Mouse (Mus musculus) forebrain, postnatal 0 days (tissue): ENCODE measurements around the gene Rad51b. TPM values are rescaled to one million over a fixed set of nuclear protein-coding genes. Genes with fewer than 3 reads are reported as not detected.

Experiments used
- ATAC-seq: fragments of 200-750 bp; cut with Nextera tagmentation; 2 replicates; pipeline ENCODE4 v1.8.0; 2017; ENCODE audit warnings: mild to moderate bottlenecking, moderate library complexity
- DNase-seq: peaks from one replicate; pipeline ENCODE4 v3.0.0-alpha.2; 2015
- H3K27ac ChIP-seq: fragments of 300-500 bp; sonication (generic); 2 replicates; pipeline ENCODE4 v1.5.1; 2014; ENCODE audit warnings: low read depth, mild to moderate bottlenecking, antibody characterized with exemption, low read length, moderate library complexity, mixed read lengths
- H3K27me3 ChIP-seq: fragments of 300-500 bp; sonication (generic); 2 replicates; pipeline ENCODE4 v1.6.1; 2014; ENCODE audit warnings: mild to moderate bottlenecking, low read length, mixed read lengths; ENCODE audit not compliant: insufficient read depth
- H3K36me3 ChIP-seq: fragments of 300-500 bp; sonication (generic); 2 replicates; pipeline ENCODE4 v1.6.1; 2014; ENCODE audit warnings: mild to moderate bottlenecking, moderate library complexity; ENCODE audit not compliant: insufficient read depth
- H3K4me1 ChIP-seq: fragments of 300-500 bp; sonication (generic); 2 replicates; pipeline ENCODE4 v1.6.1; 2014; ENCODE audit warnings: antibody characterized with exemption; ENCODE audit not compliant: insufficient read depth
- H3K4me2 ChIP-seq: fragments of 300-500 bp; sonication (generic); 2 replicates; pipeline ENCODE4 v1.6.1; 2014; ENCODE audit warnings: low read depth, mild to moderate bottlenecking, moderate library complexity
- H3K4me3 ChIP-seq: fragments of 300-500 bp; sonication (generic); 2 replicates; pipeline ENCODE4 v1.5.1; 2014; ENCODE audit warnings: low read depth, low read length, mixed read lengths
- H3K9ac ChIP-seq: fragments of 300-500 bp; sonication (generic); 2 replicates; pipeline ENCODE4 v1.6.1; 2014; ENCODE audit warnings: mild to moderate bottlenecking
- H3K9me3 ChIP-seq: fragments of 300-500 bp; sonication (generic); 2 replicates; pipeline ENCODE4 v1.6.1; 2016; ENCODE audit warnings: low read length
- CTCF ChIP-seq: sonication (generic); IDR thresholded peaks from 2 replicates; pipeline ENCODE4 v1.5.1; 2016; ENCODE audit warnings: antibody characterized with exemption, control low read depth, low read depth
- WGBS: fragments of 180-500 bp; shearing (Covaris S2); extraction: QIAGEN DNeasy Blood & Tissue Kit; methylation state at CpG from one replicate; pipeline ENCODE4 v1.1.7; 2014; 5-methylcytosine and 5-hydroxymethylcytosine counted together
- polyA plus RNA-seq: library from polyadenylated mRNA; unstranded; fragments of >200 nt; fragmentation: Nextera tagmentation; extraction: Ambion mirVana; gene quantifications from 2 replicates; pipeline ENCODE4 v1.2.1, GENCODE M21; 2015
- total RNA-seq: library from RNA; depleted of rRNA; stranded (reverse); fragments of >200 nt; gene quantifications from 2 replicates; pipeline ENCODE4 v1.2.3, GENCODE M21; 2014

Gene Rad51b
- total and polyA plus RNA-seq, 2 experiments from 2014 or later: 0.62 to 1.1 TPM

- DNase-seq (no peak), ATAC-seq (no peak; the same call in 1 of the 2 replicates)
- no peak overlapping the region for H3K9ac ChIP-seq
- no peaks in the 10 kb centered on the region for H3K36me3 ChIP-seq
- H3K9me3 ChIP-seq: no peaks in the 10 kb centered on the region
- peaks cover 4% of the 10 kb centered on the region for H3K4me1 ChIP-seq
- H3K4me3 ChIP-seq: no peak overlapping the region
- 63% methylated on average over 1 of the region's 1 CpGs for WGBS
- no peak for TF ChIP-seq CTCF
- H3K27ac ChIP-seq: no peak overlapping the region
- no peak overlapping the region for H3K4me2 ChIP-seq
- no peaks in the 10 kb centered on the region for H3K27me3 ChIP-seq
Observed at GRCm38 (mm10) chr12:79498326-79498725, 201.2 kb downstream of the Rad51b start.

- no peak for TF ChIP-seq CTCF
- H3K4me3 ChIP-seq: no peak overlapping the region
- H3K9ac ChIP-seq: no peak overlapping the region
- no peak for DNase-seq
- no peak overlapping the region for H3K4me2 ChIP-seq
- H3K4me1 ChIP-seq: peaks cover 4% of the 10 kb centered on the region
- H3K27me3 ChIP-seq: no peaks in the 10 kb centered on the region
- H3K9me3 ChIP-seq: no peaks in the 10 kb centered on the region
- ATAC-seq: no peak
- H3K36me3 ChIP-seq: no peaks in the 10 kb centered on the region
- 90% methylated on average over 5 of the region's 5 CpGs for WGBS
- no peak overlapping the region for H3K27ac ChIP-seq
Observed at GRCm38 (mm10) chr12:79499809-79500208, 202.7 kb downstream of the Rad51b start.

- 68% methylated on average over 3 of the region's 3 CpGs for whole genome bisulfite sequencing
- no peak for DNase-seq
- Histone ChIP-seq H3K36me3 (no peaks in the 10 kb centered on the region), H3K27me3 (no peaks in the 10 kb centered on the region), H3K9me3 (no peaks in the 10 kb centered on the region), H3K4me3 (no peak overlapping the region), H3K4me2 (no peak overlapping the region), H3K27ac (no peak overlapping the region), H3K9ac (no peak overlapping the region), H3K4me1 (peaks cover 4% of the 10 kb centered on the region)
- ATAC-seq: no peak
- no peak for TF ChIP-seq CTCF
Observed at GRCm38 (mm10) chr12:79501877-79502276, 204.8 kb downstream of the Rad51b start.

- Histone ChIP-seq H3K36me3 (no peaks in the 10 kb centered on the region), H3K27ac (no peak overlapping the region), H3K4me2 (no peak overlapping the region), H3K9ac (no peak overlapping the region), H3K27me3 (no peaks in the 10 kb centered on the region), H3K4me3 (no peak overlapping the region), H3K9me3 (no peaks in the 10 kb centered on the region), H3K4me1 (peaks cover 9% of the 10 kb centered on the region)
- 65% methylated on average over 11 of the region's 11 CpGs for WGBS
- DNase-seq (peak; percentile 39), ATAC-seq (peak; percentile 44)
- no peak for TF ChIP-seq CTCF
Observed at GRCm38 (mm10) chr12:79502862-79503581, 205.9 kb downstream of the Rad51b start.

DNA sequence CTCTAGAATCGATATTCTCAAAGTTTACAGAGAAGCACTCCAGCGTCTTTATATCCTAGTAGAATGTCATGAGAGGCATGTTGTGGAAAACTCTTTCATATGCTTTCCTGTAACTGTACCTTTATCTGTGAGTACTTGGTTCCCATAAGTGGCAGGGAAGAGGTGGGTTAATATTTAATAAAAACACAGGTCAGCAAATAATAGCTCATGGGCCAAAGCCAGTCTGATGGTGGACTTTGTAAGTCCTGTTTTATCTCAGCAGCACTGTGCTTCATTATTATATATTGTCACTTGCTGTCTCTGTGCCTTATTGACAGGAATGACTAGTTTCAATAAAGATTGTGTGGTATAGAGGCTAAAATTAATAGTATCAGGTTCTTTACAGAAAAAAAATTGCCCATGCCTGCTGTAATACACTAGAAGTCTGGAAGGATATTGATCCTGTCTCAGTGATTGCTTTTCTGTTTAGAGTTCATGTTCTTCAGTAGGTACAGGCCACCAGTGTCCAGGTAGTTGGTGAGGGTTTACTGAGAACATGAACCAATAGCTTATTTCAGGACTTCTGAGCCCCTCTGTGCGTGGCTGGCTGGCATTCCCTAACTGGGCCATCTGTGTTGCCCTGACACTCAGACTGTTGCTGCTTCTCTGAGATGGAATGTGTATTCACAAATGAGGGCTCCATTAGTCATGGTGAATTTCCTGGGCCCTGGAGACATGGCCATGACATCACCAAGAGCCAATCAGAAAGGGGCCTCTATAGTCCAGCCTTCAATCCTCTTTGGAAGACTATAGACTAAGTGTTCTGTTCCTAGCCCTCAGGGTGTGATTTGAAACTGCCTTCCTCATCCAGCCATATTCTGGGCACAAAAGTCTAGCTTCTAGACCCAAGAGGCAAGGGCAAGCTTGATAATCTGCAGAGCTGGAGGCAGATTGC is 206.8 kb downstream of the Rad51b start:
- Histone ChIP-seq H3K27ac (no peak overlapping the region), H3K4me3 (no peak overlapping the region), H3K4me2 (no peak overlapping the region), H3K27me3 (no peaks in the 10 kb centered on the region), H3K9ac (no peak overlapping the region), H3K9me3 (no peaks in the 10 kb centered on the region), H3K36me3 (no peaks in the 10 kb centered on the region), H3K4me1 (peaks cover 9% of the 10 kb centered on the region)
- peak; percentile 82 for ATAC-seq
- DNase-seq: peak; percentile 63
- TF ChIP-seq CTCF: no peak
- WGBS: 69% methylated on average over 3 of the region's 3 CpGs

DNA sequence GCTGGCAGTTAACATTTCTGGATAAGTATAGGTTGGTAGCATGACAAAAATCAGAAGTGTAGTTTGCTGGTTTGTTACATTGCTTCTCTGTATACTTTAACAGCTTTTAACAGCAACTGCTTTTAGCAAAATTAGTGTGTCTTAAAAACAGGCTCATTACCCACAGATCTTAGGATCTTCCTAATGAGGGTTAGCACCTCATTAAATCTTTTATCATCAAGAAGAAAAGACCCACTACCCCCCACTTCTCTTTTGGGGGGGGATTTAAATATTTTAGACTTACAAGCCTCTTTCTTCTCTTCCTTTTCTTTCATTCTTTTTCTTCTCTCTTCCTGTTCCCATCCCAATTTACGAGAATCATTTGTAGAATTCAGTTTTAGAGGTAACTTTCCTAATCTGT is 207.6 kb downstream of the Rad51b start:
- no peaks in the 10 kb centered on the region for H3K27me3 ChIP-seq
- no peak overlapping the region for H3K9ac ChIP-seq
- H3K4me2 ChIP-seq: no peak overlapping the region
- no peaks in the 10 kb centered on the region for H3K9me3 ChIP-seq
- no peak overlapping the region for H3K4me3 ChIP-seq
- WGBS: 27% methylated on average over 1 of the region's 1 CpGs
- no peak overlapping the region for H3K27ac ChIP-seq
- DNase-seq (no peak), ATAC-seq (no peak)
- no peak for TF ChIP-seq CTCF
- H3K4me1 ChIP-seq: peaks cover 9% of the 10 kb centered on the region
- no peaks in the 10 kb centered on the region for H3K36me3 ChIP-seq

GRCm38 (mm10) chr12:79506421-79506820 is 209.3 kb downstream of the Rad51b start:
- no peaks in the 10 kb centered on the region for H3K27me3 ChIP-seq
- DNase-seq (no peak), ATAC-seq (no peak)
- no peak overlapping the region for H3K4me2 ChIP-seq
- no peak overlapping the region for H3K4me3 ChIP-seq
- no peak overlapping the region for H3K9ac ChIP-seq
- WGBS: 70% methylated on average over 4 of the region's 4 CpGs
- no peak for TF ChIP-seq CTCF
- no peak overlapping the region for H3K27ac ChIP-seq
- no peaks in the 10 kb centered on the region for H3K9me3 ChIP-seq
- no peaks in the 10 kb centered on the region for H3K36me3 ChIP-seq
- peaks cover 9% of the 10 kb centered on the region for H3K4me1 ChIP-seq
